11 mouse cellular contexts compared by ENCODE assay signal in genomic region chr13:112063409-112064111, GRCm38 (mm10).
DNase-seq lines count a peak whose midpoint lies in the region; ATAC-seq lines count a peak whose summit lies in the region.
"Had no signal": no experiment of that assay in that cellular context is flagged by ENCODE, and none has a peak within 500 bp of the region (broad histone marks: within the 10 kb centered on the region; RNA-seq: fewer than 3 reads in every experiment).

No protein-coding gene starts in this region.

- no peaks in the 10 kb centered on the region for H3K9me3 ChIP-seq in embryonic facial prominence, embryonic 13.5 days
- no peaks in the 10 kb centered on the region for H3K9me3 ChIP-seq in hindbrain, embryonic 11.5 days (ENCODE audit: control insufficient read depth, low read length)
- H3K9me3 ChIP-seq: neural tube, embryonic 12.5 days had no signal

- 0 out of 2 replicates have a peak, but pooled peaks have one; percentile 37 for ATAC-seq in embryonic facial prominence, embryonic 13.5 days (ENCODE audit: insufficient number of reproducible peaks, insufficient read depth, low FRiP score, low TSS enrichment, low read depth)
- no peak for ATAC-seq in hindbrain, embryonic 11.5 days (ENCODE audit: low FRiP score)

- 21% methylated on average over 11 of the region's 11 CpGs for WGBS in embryonic facial prominence, embryonic 13.5 days
- WGBS in hindbrain, embryonic 11.5 days, result 67% methylated on average over 11 of the region's 11 CpGs

- no peak overlapping the region for H3K4me3 ChIP-seq in embryonic facial prominence, embryonic 13.5 days
- H3K4me3 ChIP-seq in hindbrain, embryonic 11.5 days (ENCODE audit: low read depth, low read length), result no peak overlapping the region
- H3K4me3 ChIP-seq: neural tube, embryonic 12.5 days had no signal

- peaks cover 33% of the 10 kb centered on the region for H3K4me1 ChIP-seq in embryonic facial prominence, embryonic 13.5 days
- no peaks in the 10 kb centered on the region for H3K4me1 ChIP-seq in hindbrain, embryonic 11.5 days (replicated peaks; ENCODE audit: control insufficient read depth, insufficient read depth, low read length)
- H3K4me1 ChIP-seq: neural tube, embryonic 12.5 days had no signal

- H3K27me3 ChIP-seq in embryonic facial prominence, embryonic 13.5 days, result no peaks in the 10 kb centered on the region
- H3K27me3 ChIP-seq in hindbrain, embryonic 11.5 days (ENCODE audit: control insufficient read depth, insufficient read depth, low read length), result no peaks in the 10 kb centered on the region
- H3K27me3 ChIP-seq: neural tube, embryonic 12.5 days had no signal

- H3K36me3 ChIP-seq in embryonic facial prominence, embryonic 13.5 days, result no peaks in the 10 kb centered on the region
- no peaks in the 10 kb centered on the region for H3K36me3 ChIP-seq in hindbrain, embryonic 11.5 days (ENCODE audit: control insufficient read depth, insufficient read depth, low read length)
- H3K36me3 ChIP-seq: neural tube, embryonic 12.5 days had no signal

- H3K27ac ChIP-seq in embryonic facial prominence, embryonic 13.5 days, result peak overlapping the region; percentile 34
- no peak overlapping the region for H3K27ac ChIP-seq in hindbrain, embryonic 11.5 days (ENCODE audit: low read depth, low read length)
- H3K27ac ChIP-seq: neural tube, embryonic 12.5 days had no signal

- no peak overlapping the region for H3K9ac ChIP-seq in embryonic facial prominence, embryonic 13.5 days
- H3K9ac ChIP-seq in hindbrain, embryonic 11.5 days (ENCODE audit: low read depth, low read length), result no peak overlapping the region
- H3K9ac ChIP-seq: neural tube, embryonic 12.5 days had no signal

- DNase-seq in B cell, adult 2 months, result peak; percentile 25 to 30
- DNase-seq in CD8-positive naive resting alpha-beta T cell, adult 2 months (ENCODE audit: low read depth in 2 of 2, low spot score in 2 of 2), result peak; percentile 55 to 66
- peak; percentile 84 for DNase-seq in naive thymus-derived CD4-positive, alpha-beta T cell, adult 2 months (ENCODE audit: low read depth)
- DNase-seq in cerebellum, postnatal 25 days, result no peak
- DNase-seq in lung, postnatal 14 days, result no peak
- no peak for DNase-seq in hindbrain, embryonic 11.5 days (ENCODE audit: low spot score)
- DNase-seq: cerebellum, postnatal 10 days; layer of hippocampus, adult 9-11 months; spleen, adult 18-20 months had no signal

- no peak overlapping the region for H3K4me2 ChIP-seq in embryonic facial prominence, embryonic 13.5 days
- H3K4me2 ChIP-seq in hindbrain, embryonic 11.5 days (replicated peaks; ENCODE audit: low read depth, low read length), result no peak overlapping the region
- H3K4me2 ChIP-seq: neural tube, embryonic 12.5 days had no signal

Comparison
In these comparisons a context has a peak if more than half of its experiments do, and no peak if none do; other contexts are left out.
1. DNase-seq: peak in B cell, adult 2 months (2 of 2), CD8-positive naive resting alpha-beta T cell, adult 2 months (2 of 2) and naive thymus-derived CD4-positive, alpha-beta T cell, adult 2 months (single experiment); none in cerebellum, postnatal 25 days (0 of 2), lung, postnatal 14 days (single experiment) and hindbrain, embryonic 11.5 days (single experiment).